Mouse (Mus musculus) erythroblast, embryonic 14.5 days (primary cell): ENCODE data around the gene Ferd3l.

Experiments used
- GATA1 ChIP-seq: IDR thresholded peaks from 2 replicates; pipeline ENCODE4 v1.6.1; 2012; ENCODE audit warnings: low read length, inconsistent platforms, mixed read lengths
- TAL1 ChIP-seq: IDR thresholded peaks from 3 replicates; pipeline ENCODE4 v1.6.1; 2012; ENCODE audit warnings: low read length, inconsistent platforms, mixed read lengths

GRCm38 (mm10) chr12:33964427-33964826 is 36.2 kb downstream of the Ferd3l start:
- TF ChIP-seq GATA1 (no peak), TAL1 (no peak)
